Mouse (Mus musculus): ENCODE measurements at regions not wholly inside any gene's neighbourhood (a gene's known extent, or its start where the extent isn't known, plus 50 kb on each side); places are given as distances from the start of the nearest gene placed in this dataset.

GRCm38 (mm10) chr19:22066302-22066701, 72.5 kb upstream of the Trpm3 start:
- no peak for DNase-seq

- no peak for DNase-seq
Observed at GRCm38 (mm10) chr19:22070246-22071030, 68.4 kb upstream of the Trpm3 start.

- no peak for DNase-seq
Observed at GRCm38 (mm10) chr19:22071701-22072100, 67.1 kb upstream of the Trpm3 start.

- no peak for DNase-seq
Observed at GRCm38 (mm10) chr19:22074042-22074441, 64.8 kb upstream of the Trpm3 start.

- no peak for DNase-seq
Observed at GRCm38 (mm10) chr19:22081448-22081847, 57.4 kb upstream of the Trpm3 start.

All from kidney, postnatal 25 days (tissue).